Mouse (Mus musculus) megakaryocyte, embryonic 14.5 days (primary cell): ENCODE measurements around the gene Bcat1.

Experiments
- FLI1 ChIP-seq: IDR thresholded peaks from 2 replicates; pipeline ENCODE4 v1.6.1; 2012; ENCODE audit warnings: low read length, inconsistent platforms, mixed read lengths
- GATA1 ChIP-seq: IDR thresholded peaks from 3 replicates; pipeline ENCODE4 v1.6.1; 2012; ENCODE audit warnings: mixed read lengths, low read length, inconsistent platforms, borderline replicate concordance

DNA sequence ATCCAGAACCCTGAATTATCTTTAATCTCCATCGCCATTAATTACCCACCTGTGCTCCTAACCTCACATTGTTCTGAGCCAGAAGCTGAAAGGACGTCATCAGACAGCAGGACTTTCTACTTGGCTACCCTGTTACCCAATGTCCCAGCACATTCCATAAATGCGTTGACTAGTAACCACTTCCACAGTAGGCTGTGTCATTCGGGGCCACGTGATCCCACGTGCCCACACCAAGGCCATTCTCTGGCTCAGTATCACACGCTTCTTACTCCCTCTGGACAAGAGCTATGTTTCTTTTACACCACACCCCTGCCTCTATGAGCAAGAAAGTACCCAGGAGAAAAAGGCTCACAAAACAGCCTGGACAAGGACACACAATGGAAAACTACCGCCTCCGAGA is 40.6 kb downstream of the Bcat1 start:
- TF ChIP-seq GATA1 (no peak), FLI1 (no peak)
